Mouse (Mus musculus) hindbrain, embryonic 11.5 days (tissue): Measurements from ENCODE around the gene Gpr88. TPM values are rescaled to one million over a fixed set of nuclear protein-coding genes. Genes with fewer than 3 reads are reported as not detected.

Source experiments
- ATAC-seq: fragments of 200-750 bp; cut with Nextera tagmentation; 2 replicates; pipeline ENCODE4 v1.8.0; 2017; ENCODE audit warnings: mild to moderate bottlenecking, moderate TSS enrichment, moderate library complexity; ENCODE audit not compliant: low FRiP score
- DNase-seq: peaks from one replicate; pipeline ENCODE4 v3.0.0-alpha.2; 2015; ENCODE audit warnings: low spot score
- H3K27ac ChIP-seq: fragments of 300-500 bp; sonication (generic); 2 replicates; pipeline ENCODE4 v1.5.1; 2014; ENCODE audit warnings: mild to moderate bottlenecking, low read depth, low read length
- H3K27me3 ChIP-seq: fragments of 300-500 bp; sonication (generic); 2 replicates; pipeline ENCODE4 v1.6.1; 2014; ENCODE audit warnings: mild to moderate bottlenecking, low read length, moderate library complexity, mixed read lengths; ENCODE audit not compliant: control insufficient read depth, insufficient read depth
- H3K36me3 ChIP-seq: fragments of 300-500 bp; sonication (generic); 2 replicates; pipeline ENCODE4 v1.6.1; 2014; ENCODE audit warnings: mild to moderate bottlenecking, low read length, moderate library complexity, mixed read lengths; ENCODE audit not compliant: control insufficient read depth, insufficient read depth
- H3K4me1 ChIP-seq: fragments of 300-500 bp; sonication (generic); replicated peaks from 2 replicates; pipeline ENCODE4 v1.6.1; 2014; ENCODE audit warnings: low read length, mixed read lengths; ENCODE audit not compliant: control insufficient read depth, insufficient read depth
- H3K4me2 ChIP-seq: fragments of 300-500 bp; sonication (generic); replicated peaks from 2 replicates; pipeline ENCODE4 v1.6.1; 2014; ENCODE audit warnings: mild to moderate bottlenecking, low read depth, low read length
- H3K4me3 ChIP-seq: fragments of 300-500 bp; sonication (generic); 2 replicates; pipeline ENCODE4 v1.5.1; 2014; ENCODE audit warnings: low read depth, low read length
- H3K9ac ChIP-seq: fragments of 300-500 bp; sonication (generic); 2 replicates; pipeline ENCODE4 v1.6.1; 2014; ENCODE audit warnings: low read depth, low read length
- H3K9me3 ChIP-seq: fragments of 300-500 bp; sonication (generic); 2 replicates; pipeline ENCODE4 v1.6.1; 2016; ENCODE audit warnings: low read length; ENCODE audit not compliant: control insufficient read depth
- WGBS: fragments of 180-500 bp; shearing (Covaris S2); extraction: QIAGEN DNeasy Blood & Tissue Kit; methylation state at CpG from one replicate; pipeline ENCODE4 v1.1.7; 2014; 5-methylcytosine and 5-hydroxymethylcytosine counted together
- polyA plus RNA-seq: library from polyadenylated mRNA; unstranded; fragments of >200 nt; fragmentation: Nextera tagmentation; extraction: Ambion mirVana; gene quantifications from 2 replicates; pipeline ENCODE4 v1.2.1, GENCODE M21; 2014

Gene Gpr88
- polyA plus RNA-seq, 1 experiment from 2014 or later: 0.93 TPM

DNA sequence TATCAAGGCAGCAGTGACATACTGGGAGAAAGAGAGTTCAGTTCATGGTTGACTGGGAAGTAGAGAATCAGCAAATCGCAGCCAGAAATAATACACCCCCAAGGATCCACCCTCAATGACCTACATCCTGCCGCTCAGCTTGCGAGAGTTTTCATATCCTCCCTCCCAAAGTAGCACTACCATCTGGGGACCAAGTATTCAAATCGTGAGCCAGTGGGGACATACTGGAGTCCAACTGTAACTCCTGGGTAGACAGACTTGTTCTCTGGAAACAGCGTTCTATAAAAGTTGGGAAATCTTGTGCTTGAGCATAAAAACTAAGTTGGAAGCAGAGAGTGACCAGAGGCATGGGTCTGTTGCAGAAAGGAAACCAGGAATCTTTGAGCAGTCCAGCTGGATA lies 20.5 kb downstream of the Gpr88 start:
- Histone ChIP-seq H3K4me1 (no peaks in the 10 kb centered on the region), H3K9ac (no peak overlapping the region), H3K4me3 (no peak overlapping the region), H3K27me3 (no peaks in the 10 kb centered on the region), H3K9me3 (no peaks in the 10 kb centered on the region), H3K27ac (no peak overlapping the region), H3K36me3 (no peaks in the 10 kb centered on the region), H3K4me2 (no peak overlapping the region)
- WGBS: 88% methylated on average over 5 of the region's 5 CpGs
- no peak for DNase-seq
- no peak for ATAC-seq

DNA sequence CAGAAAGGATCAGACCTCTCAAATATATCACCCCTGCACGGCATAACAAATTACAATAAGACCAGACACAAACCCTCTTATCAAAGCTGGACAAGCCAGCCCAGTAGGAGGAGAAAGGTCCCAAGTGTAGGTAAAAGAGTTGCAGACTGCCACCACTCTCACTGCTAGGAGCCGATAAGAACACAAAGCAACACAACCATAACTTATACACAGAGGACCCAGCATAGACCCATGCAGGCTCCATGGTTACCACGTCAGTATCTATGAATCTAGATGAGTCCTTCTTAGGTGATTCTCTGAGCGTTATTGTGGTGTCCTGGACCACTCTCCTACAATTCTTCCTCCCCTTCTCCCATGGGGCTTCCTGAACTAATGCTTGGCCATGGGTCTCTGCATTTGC lies 24.0 kb downstream of the Gpr88 start:
- H3K27ac ChIP-seq: no peak overlapping the region
- ATAC-seq: no peak
- 84% methylated on average over 4 of the region's 4 CpGs for WGBS

GRCm38 (mm10) chr3:116228360-116229245 lies 24.7 kb downstream of the Gpr88 start:
- no peak overlapping the region for H3K9ac ChIP-seq
- H3K9me3 ChIP-seq: no peaks in the 10 kb centered on the region
- H3K4me3 ChIP-seq: no peak overlapping the region
- no peak overlapping the region for H3K4me2 ChIP-seq
- H3K27me3 ChIP-seq: no peaks in the 10 kb centered on the region
- no peaks in the 10 kb centered on the region for H3K36me3 ChIP-seq
- H3K27ac ChIP-seq: no peak overlapping the region
- DNase-seq: no peak
- WGBS: 45% methylated on average over 11 of the region's 11 CpGs
- no peaks in the 10 kb centered on the region for H3K4me1 ChIP-seq
- no peak for ATAC-seq

More for the DNA sequence above, 24.0 kb downstream of the Gpr88 start:
- no peak for DNase-seq
- H3K4me3 ChIP-seq: no peak overlapping the region
- H3K36me3 ChIP-seq: no peaks in the 10 kb centered on the region
- no peaks in the 10 kb centered on the region for H3K9me3 ChIP-seq
- no peaks in the 10 kb centered on the region for H3K27me3 ChIP-seq
- H3K4me2 ChIP-seq: no peak overlapping the region
- no peaks in the 10 kb centered on the region for H3K4me1 ChIP-seq
- no peak overlapping the region for H3K9ac ChIP-seq

DNA sequence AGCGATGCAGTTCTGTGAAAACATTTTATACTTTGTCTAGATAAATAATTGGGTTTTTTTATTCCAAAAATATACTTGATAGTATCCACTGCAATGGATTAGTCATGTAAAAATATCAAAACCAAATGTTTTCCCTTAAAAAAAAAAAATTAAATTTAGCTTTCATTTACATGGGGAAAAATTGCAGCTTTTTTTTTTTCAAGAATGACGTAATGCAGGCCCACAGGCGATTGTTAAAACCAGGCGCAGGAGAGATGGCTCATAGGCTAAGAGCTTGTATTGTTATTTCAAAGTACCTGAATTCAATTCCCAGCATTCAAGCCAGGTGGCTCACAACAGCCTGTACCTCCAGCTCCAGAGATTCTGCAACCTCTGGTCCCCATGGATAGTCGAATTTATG lies 25.9 kb downstream of the Gpr88 start:
- H3K4me1 ChIP-seq: no peaks in the 10 kb centered on the region
- no peak for DNase-seq
- no peak for ATAC-seq

GRCm38 (mm10) chr3:116226915-116227314 lies 26.4 kb downstream of the Gpr88 start:
- Histone ChIP-seq H3K27ac (no peak overlapping the region), H3K9ac (no peak overlapping the region), H3K4me3 (no peak overlapping the region), H3K27me3 (no peaks in the 10 kb centered on the region), H3K36me3 (no peaks in the 10 kb centered on the region), H3K4me2 (no peak overlapping the region), H3K9me3 (no peaks in the 10 kb centered on the region), H3K4me1 (no peaks in the 10 kb centered on the region)
- WGBS: 86% methylated on average over 6 of the region's 6 CpGs
- DNase-seq (no peak), ATAC-seq (no peak)

More for the DNA sequence above, 25.9 kb downstream of the Gpr88 start:
- Histone ChIP-seq H3K9me3 (no peaks in the 10 kb centered on the region), H3K4me2 (no peak overlapping the region), H3K27me3 (no peaks in the 10 kb centered on the region), H3K36me3 (no peaks in the 10 kb centered on the region), H3K4me3 (no peak overlapping the region), H3K27ac (no peak overlapping the region), H3K9ac (no peak overlapping the region)
- WGBS: 79% methylated on average over 5 of the region's 5 CpGs

- H3K9ac ChIP-seq: no peak overlapping the region; the same call in 1 of the 2 replicates
- DNase-seq: peak; percentile 52
Observed at GRCm38 (mm10) chr3:116222511-116223243, 30.6 kb downstream of the Gpr88 start.

GRCm38 (mm10) chr3:116221686-116222010 lies 31.7 kb downstream of the Gpr88 start:
- Histone ChIP-seq H3K27ac (no peak overlapping the region), H3K4me2 (no peak overlapping the region), H3K4me1 (no peaks in the 10 kb centered on the region), H3K36me3 (no peaks in the 10 kb centered on the region), H3K9me3 (no peaks in the 10 kb centered on the region), H3K27me3 (no peaks in the 10 kb centered on the region), H3K9ac (no peak overlapping the region), H3K4me3 (no peak overlapping the region)
- WGBS: 37% methylated on average over 3 of the region's 3 CpGs
- no peak for DNase-seq
- no peak for ATAC-seq

More at GRCm38 (mm10) chr3:116222511-116223243, 30.6 kb downstream of the Gpr88 start:
- H3K27me3 ChIP-seq: no peaks in the 10 kb centered on the region
- H3K9me3 ChIP-seq: no peaks in the 10 kb centered on the region
- H3K36me3 ChIP-seq: no peaks in the 10 kb centered on the region
- peak; percentile 85 for ATAC-seq
- H3K4me2 ChIP-seq: peak overlapping the region; percentile 12
- no peaks in the 10 kb centered on the region for H3K4me1 ChIP-seq
- H3K27ac ChIP-seq: no peak overlapping the region
- 24% methylated on average over 17 of the region's 17 CpGs for WGBS
- peak overlapping the region; percentile 15; the same call in 1 of the 2 replicates for H3K4me3 ChIP-seq

DNA sequence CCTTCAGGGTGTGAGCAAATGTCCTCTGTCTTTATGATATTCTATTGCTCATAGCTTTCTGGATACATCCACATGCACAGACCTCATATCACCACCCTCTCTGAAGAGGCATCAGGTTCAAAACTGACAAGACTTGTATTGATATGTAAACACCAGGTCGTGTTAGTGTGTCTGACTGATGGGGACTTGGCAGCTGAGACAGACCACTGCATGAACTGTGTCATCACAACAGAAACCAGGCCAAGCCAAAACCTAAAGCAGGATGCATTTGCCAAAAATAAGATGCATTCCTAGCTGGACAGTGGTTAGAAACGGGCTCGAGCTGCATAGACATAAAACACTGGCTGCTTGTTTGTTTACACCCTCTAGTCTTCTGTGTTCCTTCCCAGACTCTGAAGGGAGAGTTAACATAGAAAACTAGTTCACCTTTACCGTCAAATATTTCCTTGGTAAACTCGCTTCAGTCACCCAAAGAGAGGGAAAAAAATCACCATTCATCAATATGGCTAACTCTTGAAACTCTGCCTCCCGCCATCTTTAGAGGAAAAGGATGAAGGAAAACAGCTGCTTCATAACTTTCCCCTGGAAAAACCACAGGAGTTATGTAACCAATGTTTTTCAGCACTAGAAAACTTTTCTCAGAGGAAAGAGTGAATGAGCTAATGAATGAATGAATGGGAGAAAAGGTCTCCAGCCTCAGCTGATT lies 32.2 kb downstream of the Gpr88 start:
- H3K9me3 ChIP-seq: no peaks in the 10 kb centered on the region
- no peaks in the 10 kb centered on the region for H3K27me3 ChIP-seq
- H3K4me3 ChIP-seq: no peak overlapping the region
- no peak for DNase-seq
- H3K27ac ChIP-seq: no peak overlapping the region
- 80% methylated on average over 6 of the region's 6 CpGs for WGBS
- H3K4me2 ChIP-seq: no peak overlapping the region
- H3K4me1 ChIP-seq: no peaks in the 10 kb centered on the region
- no peaks in the 10 kb centered on the region for H3K36me3 ChIP-seq
- ATAC-seq: no peak
- H3K9ac ChIP-seq: no peak overlapping the region
